Mouse (Mus musculus) liver, embryonic 15.5 days (tissue): ENCODE measurements at regions not wholly inside any gene's neighbourhood (a gene's known extent, or its start where the extent isn't known, plus 50 kb on each side); places are given as distances from the start of the nearest gene placed in this dataset.
"Not testable (repeated sequence)": the region's sequence is repeated elsewhere in the genome, so short reads cannot be mapped to it uniquely, and the experiment has no call there.

Experiments
- ATAC-seq: fragments of 200-750 bp; cut with Nextera tagmentation; 2 replicates; pipeline ENCODE4 v1.8.0; 2017; ENCODE audit warnings: moderate number of reproducible peaks, mild to moderate bottlenecking, moderate library complexity; ENCODE audit not compliant: insufficient read depth
- H3K27ac ChIP-seq: fragments of 300-500 bp; sonication (generic); replicated peaks from 2 replicates; pipeline ENCODE4 v1.5.1; 2015; ENCODE audit warnings: mild to moderate bottlenecking, inconsistent platforms
- H3K27me3 ChIP-seq: fragments of 300-500 bp; sonication (generic); 2 replicates; pipeline ENCODE4 v1.6.1; 2015; ENCODE audit warnings: mild to moderate bottlenecking, inconsistent platforms
- H3K36me3 ChIP-seq: fragments of 300-500 bp; sonication (generic); replicated peaks from 2 replicates; pipeline ENCODE4 v1.6.1; 2015; ENCODE audit warnings: moderate library complexity, mild to moderate bottlenecking, inconsistent platforms
- H3K4me1 ChIP-seq: fragments of 300-500 bp; sonication (generic); replicated peaks from 2 replicates; pipeline ENCODE4 v1.6.1; 2015; ENCODE audit warnings: inconsistent platforms
- H3K4me2 ChIP-seq: fragments of 300-500 bp; sonication (generic); 2 replicates; pipeline ENCODE4 v1.6.1; 2015; ENCODE audit warnings: moderate library complexity, mild to moderate bottlenecking, inconsistent platforms
- H3K4me3 ChIP-seq: fragments of 300-500 bp; sonication (generic); replicated peaks from 2 replicates; pipeline ENCODE4 v1.5.1; 2015; ENCODE audit warnings: mild to moderate bottlenecking, inconsistent platforms
- H3K9ac ChIP-seq: fragments of 300-500 bp; sonication (generic); 2 replicates; pipeline ENCODE4 v1.6.1; 2015; ENCODE audit warnings: moderate library complexity, mild to moderate bottlenecking, inconsistent platforms
- H3K9me3 ChIP-seq: fragments of 300-500 bp; sonication (generic); replicated peaks from 2 replicates; pipeline ENCODE4 v1.6.1; 2016; ENCODE audit warnings: inconsistent platforms
- WGBS: fragments of 180-500 bp; shearing (Covaris S2); methylation state at CpG from one replicate; pipeline ENCODE4 v1.1.7; 2015; ENCODE audit warnings: mixed read lengths; ENCODE audit not compliant: insufficient replicate concordance; 5-methylcytosine and 5-hydroxymethylcytosine counted together

- not testable (repeated sequence) for H3K36me3 ChIP-seq, H3K9me3 ChIP-seq, H3K4me1 ChIP-seq, H3K9ac ChIP-seq, ATAC-seq, H3K27ac ChIP-seq, H3K27me3 ChIP-seq
- Histone ChIP-seq H3K4me2 (peak overlapping the region; percentile 56), H3K4me3 (peak overlapping the region; percentile 43)
- WGBS: 2% methylated on average over 34 of the region's 44 CpGs
These were observed 301.9 kb downstream of the Hpcal1 start for GRCm38 (mm10) chr12:17992572-17992971.

DNA sequence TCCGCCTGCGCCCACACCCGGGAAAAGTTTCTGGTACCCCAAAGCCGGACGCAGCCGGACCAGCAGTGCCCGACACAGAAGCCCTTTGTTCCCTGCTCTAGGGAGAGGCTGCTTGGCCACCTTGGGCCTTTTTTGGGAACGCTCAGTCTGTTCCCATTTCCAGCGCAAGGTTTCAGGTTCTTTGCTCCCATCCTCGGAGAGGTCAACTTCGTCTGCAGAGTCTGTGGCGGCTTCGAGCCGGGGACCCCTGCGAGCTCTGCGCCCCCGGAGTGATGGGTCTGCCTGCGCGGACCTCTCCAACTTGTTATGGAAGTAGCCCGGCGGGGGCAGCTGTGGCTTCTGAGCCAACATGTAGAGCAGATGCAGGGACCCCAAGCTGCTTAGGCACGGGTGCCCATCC lies 302.7 kb downstream of the Hpcal1 start:
- not testable (repeated sequence) for H3K9me3 ChIP-seq, H3K27me3 ChIP-seq, H3K36me3 ChIP-seq, H3K9ac ChIP-seq, H3K4me1 ChIP-seq, ATAC-seq, H3K27ac ChIP-seq, H3K4me3 ChIP-seq
- WGBS: 6% methylated on average over 22 of the region's 22 CpGs
- H3K4me2 ChIP-seq: peak overlapping the region; percentile 56
